Mouse (Mus musculus) brain, embryonic 14.5 days (tissue): ENCODE results near the gene Tnrc18.

Experiments
- CTCF ChIP-seq: fragments of 200-500 bp; IDR thresholded peaks from 2 replicates; pipeline ENCODE4 v1.5.1; 2012; ENCODE audit warnings: inconsistent platforms, mild to moderate bottlenecking, moderate library complexity, borderline replicate concordance; ENCODE audit not compliant: insufficient read depth, insufficient read length; ENCODE audit errors: extremely low read depth
- POLR2A ChIP-seq: fragments of 200-500 bp; IDR thresholded peaks from 2 replicates; pipeline ENCODE4 v1.6.1; 2012; ENCODE audit warnings: mild to moderate bottlenecking, inconsistent platforms, borderline replicate concordance; ENCODE audit not compliant: poor library complexity, insufficient read depth, insufficient read length, severe bottlenecking; ENCODE audit errors: extremely low read depth

DNA sequence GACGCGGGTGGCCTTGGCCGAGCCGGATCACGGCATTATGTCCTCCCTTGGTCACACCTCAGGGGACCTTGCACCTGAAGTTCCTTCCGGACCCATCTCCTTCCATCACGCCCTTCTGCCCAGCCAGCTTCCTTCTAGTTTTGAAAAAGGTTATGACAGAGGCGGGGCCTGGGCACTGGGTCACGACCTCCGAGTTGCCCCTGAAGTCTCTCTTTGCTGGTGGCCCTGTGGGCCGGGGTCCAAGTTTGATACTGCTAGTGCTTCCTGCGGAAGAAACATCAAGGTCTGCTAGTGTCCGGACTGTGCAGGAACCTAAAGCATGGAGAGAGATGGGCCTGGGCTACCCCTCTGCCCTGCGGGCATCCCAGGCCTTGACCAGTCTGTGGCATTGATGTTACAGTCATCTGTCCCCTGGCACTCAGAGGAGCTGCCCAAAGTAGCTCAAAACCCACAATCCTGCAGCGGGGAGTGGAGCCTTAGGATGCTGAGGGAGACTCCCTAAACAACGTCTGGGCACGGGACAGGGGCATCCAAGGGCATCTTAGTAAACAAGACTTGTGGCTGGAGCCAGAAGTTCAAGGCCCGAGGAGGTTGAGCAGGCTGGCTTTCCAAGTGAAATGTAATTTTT, 114.8 kb downstream of the Tnrc18 start:
- TF ChIP-seq POLR2A, result no peak
- no peak for TF ChIP-seq CTCF
